Mouse (Mus musculus) CH12F3 (cell line): ENCODE measurements around the gene Fzr1.

ENCODE experiments used
- in situ Hi-C: fragments of 300-500 bp; cut with MboI; formaldehyde crosslinking; loops from 2 replicates; pipeline ENCODE4 v1.14.3; 2020; ENCODE audit warnings: low sequenced_read_pairs

The Fzr1 gene

DNA sequence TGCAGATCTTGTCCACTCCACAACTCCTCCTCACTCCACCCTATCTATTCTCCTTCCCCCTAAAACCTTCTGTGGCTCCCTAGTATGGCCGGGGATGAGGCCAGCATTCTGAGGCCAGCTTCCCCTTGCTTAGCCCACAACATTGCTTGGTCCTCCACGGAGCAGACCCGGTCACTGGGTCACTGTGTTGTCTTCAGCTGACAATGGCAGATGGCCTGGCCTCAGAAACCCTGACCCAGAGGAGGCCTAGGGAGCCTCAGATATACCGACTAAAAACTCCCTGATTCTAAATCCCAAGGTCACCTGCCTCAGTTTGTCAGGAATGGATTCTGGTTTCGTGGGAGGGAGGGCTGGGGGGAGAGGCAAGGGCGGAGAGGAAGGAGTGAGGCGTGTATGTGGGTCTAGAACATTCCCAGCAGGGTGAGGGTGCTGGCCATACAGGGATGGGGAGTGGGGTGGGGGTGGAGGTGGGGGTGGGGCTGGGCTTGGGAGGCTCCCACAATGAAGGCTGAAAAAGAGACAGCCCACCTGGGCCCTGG, 24.0 kb upstream of the Fzr1 start:
- in situ Hi-C loops = no loop called here

GRCm38 (mm10) chr10:81401521-81402226, 23.4 kb upstream of the Fzr1 start:
- in situ Hi-C loops = no loop called here

GRCm38 (mm10) chr10:81401205-81401520, 22.8 kb upstream of the Fzr1 start:
- in situ Hi-C loops = no loop called here

DNA sequence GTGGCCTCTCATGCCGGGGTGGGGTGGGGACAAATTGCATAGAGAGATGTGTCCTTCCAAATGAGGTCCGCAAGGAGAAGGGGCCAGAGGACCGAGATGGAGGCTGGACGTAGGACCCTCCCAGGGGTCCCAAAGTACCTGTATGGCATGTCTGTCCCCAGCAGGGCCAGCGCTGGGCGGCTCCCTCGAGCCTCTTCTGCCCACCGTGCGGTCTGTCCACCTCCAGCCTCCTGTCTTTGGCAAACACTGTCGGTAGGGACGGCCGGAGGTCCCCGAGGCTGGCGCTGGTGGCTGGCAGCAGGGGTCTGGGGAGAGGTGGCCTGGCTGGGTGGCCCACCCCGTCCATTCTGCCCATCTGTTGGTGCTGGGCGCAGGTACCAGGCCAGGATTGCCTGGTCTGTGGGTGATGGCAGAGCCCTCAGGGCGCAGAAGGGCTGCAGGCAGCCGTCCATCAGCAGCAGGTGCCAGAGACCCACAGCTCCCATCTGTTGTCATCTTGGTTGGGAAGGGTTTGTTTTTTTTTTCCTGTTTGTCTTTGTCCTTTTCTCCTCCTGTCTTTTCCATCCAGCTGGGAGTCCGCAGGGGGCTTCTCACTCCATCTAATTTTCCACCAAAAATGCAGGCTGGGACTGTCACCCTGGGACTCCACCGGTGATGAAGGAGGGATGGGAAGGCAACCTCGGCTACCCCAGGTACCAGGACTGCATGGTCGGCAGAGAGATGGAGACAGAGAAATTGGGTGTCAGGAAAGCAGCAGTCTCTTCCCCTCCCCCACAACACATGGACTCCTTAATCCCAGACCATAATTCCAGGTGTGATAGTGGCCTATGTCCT, 22.3 kb upstream of the Fzr1 start:
- in situ Hi-C loops = no loop called here

GRCm38 (mm10) chr10:81399798-81400308, 21.5 kb upstream of the Fzr1 start:
- in situ Hi-C loops = loop anchor here (5.0 kb wide), 1 partner anchor 52 kb away; no protein-coding TSS in a partner anchor

DNA sequence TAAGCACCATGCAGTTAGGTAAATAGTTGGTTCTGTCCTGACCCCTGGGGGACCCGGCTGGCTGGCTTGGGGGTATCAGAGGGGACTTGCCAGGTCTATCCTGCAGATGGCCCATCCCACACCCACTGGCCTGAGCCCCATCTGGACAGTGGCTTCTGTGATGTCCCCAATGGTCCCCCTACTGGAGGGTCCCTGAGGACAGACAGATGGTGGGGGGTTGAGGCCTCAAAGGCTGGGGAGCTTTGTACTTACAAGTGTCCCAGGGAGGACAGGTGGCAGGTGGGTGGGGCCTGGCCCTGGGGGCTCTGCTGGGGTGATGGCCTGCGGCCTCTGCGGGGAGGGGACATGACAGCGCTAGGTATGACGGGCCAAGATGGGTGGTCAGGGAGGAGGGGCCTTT, 21.0 kb upstream of the Fzr1 start:
- in situ Hi-C loops = loop anchor here (5.0 kb wide), 1 partner anchor 53 kb away; no protein-coding TSS in a partner anchor

GRCm38 (mm10) chr10:81396749-81397148, 18.4 kb upstream of the Fzr1 start:
- in situ Hi-C loops = loop anchor here (5.0 kb wide), 1 partner anchor 56 kb away; no protein-coding TSS in a partner anchor

GRCm38 (mm10) chr10:81395865-81396264, 17.5 kb upstream of the Fzr1 start:
- in situ Hi-C loops = loop anchor here (5.0 kb wide), 1 partner anchor 56 kb away; no protein-coding TSS in a partner anchor

GRCm38 (mm10) chr10:81395127-81395526, 16.8 kb upstream of the Fzr1 start:
- in situ Hi-C loops = loop anchor here (5.0 kb wide), 1 partner anchor 57 kb away; no protein-coding TSS in a partner anchor

- in situ Hi-C loops = no loop called here
These were observed 15.2 kb upstream of the Fzr1 start for GRCm38 (mm10) chr10:81393456-81394063.

- in situ Hi-C loops = no loop called here
These were observed 14.5 kb upstream of the Fzr1 start, which contains the start of gene Smim24 for GRCm38 (mm10) chr10:81392781-81393185. Gene Smim24 (plus strand): TSS chr10:81393051.

- in situ Hi-C loops = no loop called here
These were observed 14.0 kb upstream of the Fzr1 start for GRCm38 (mm10) chr10:81392270-81392669.

- in situ Hi-C loops = no loop called here
These were observed 12.3 kb upstream of the Fzr1 start for GRCm38 (mm10) chr10:81390678-81390965.

- in situ Hi-C loops = no loop called here
These were observed 11.7 kb upstream of the Fzr1 start for GRCm38 (mm10) chr10:81389801-81390677.

DNA sequence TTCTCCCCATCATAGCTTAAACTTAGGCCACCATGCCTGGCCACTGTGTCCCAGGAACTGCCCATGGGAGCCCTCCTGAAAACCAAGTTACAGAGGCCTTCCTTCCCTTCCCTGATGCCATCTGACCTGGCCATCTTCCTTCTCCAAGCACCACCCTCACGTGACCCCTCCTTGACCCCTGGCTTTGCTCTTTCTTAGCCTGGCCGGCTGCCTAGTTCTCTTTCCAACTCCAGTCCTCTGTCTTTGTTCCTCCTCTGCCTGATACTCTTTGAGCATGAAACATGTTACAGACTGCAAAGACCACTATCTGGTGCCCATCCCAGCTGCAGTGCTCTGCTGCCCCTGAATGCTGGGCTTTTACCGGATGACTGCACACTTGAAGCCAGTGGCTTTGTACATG, 11.1 kb upstream of the Fzr1 start:
- in situ Hi-C loops = no loop called here

GRCm38 (mm10) chr10:81388505-81389055, 10.3 kb upstream of the Fzr1 start, which contains the start of gene Gm48552:
Gene Gm48552 (plus strand): TSS chr10:81389005.
- in situ Hi-C loops = no loop called here

DNA sequence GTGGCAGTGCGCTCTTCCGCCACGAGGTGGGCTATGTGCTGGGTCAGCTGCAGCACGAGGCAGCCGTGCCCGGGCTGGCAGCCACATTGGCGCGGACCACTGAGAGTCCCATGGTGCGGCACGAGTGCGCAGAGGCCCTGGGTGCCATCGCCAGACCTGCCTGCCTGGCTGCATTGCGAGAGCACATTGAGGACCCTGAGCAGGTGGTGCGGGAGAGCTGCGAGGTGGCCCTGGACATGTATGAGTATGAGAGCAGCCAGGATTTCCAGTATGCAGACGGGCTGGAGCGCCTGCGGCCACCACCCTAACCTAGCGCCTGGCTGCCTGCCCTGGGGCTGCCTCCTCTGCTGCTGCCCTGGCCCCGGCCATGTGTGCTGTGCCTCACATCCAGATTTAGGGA, 9.4 kb upstream of the Fzr1 start:
- in situ Hi-C loops = no loop called here

- in situ Hi-C loops = no loop called here
These were observed 7.4 kb upstream of the Fzr1 start for GRCm38 (mm10) chr10:81385603-81386306.

DNA sequence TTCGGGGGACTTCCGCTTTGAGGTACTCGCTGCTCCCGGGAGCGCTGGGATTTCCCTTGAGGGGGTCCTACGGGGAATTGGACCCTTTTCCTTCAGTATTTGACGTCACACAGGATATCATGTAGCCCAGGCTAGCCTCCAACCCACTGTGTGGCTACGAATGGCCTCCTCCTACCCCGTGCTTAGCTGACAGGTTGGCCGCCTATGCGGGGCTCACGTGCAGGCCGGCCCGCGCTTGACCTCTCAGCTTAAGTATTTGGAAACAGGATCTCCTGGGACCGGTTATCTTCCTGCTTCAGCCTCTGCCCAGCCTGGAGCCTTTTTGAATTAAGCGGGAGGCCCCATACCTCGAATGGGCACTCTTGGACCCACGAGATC, 6.3 kb upstream of the Fzr1 start:
- in situ Hi-C loops = no loop called here
